Mouse (Mus musculus): ENCODE results near the gene Slc39a3.
"Not testable (repeated sequence)": the region's sequence is repeated elsewhere in the genome, so short reads cannot be mapped to it uniquely, and the experiment has no call there.

Gene Slc39a3

GRCm38 (mm10) chr10:81036988-81037580 lies at the start of gene Slc39a3:
Gene Slc39a3, minus strand, starts transcription at chr10:81037426.
- peak; percentile 96 for DNase-seq (ENCODE audit: low spot score)

GRCm38 (mm10) chr10:81087021-81087420 lies 49.8 kb upstream of the Slc39a3 start:
- no peak for DNase-seq (ENCODE audit: low spot score)

- peak; percentile 61 for DNase-seq (ENCODE audit: low spot score)
Measured at GRCm38 (mm10) chr10:81082168-81082960, 45.1 kb upstream of the Slc39a3 start.

GRCm38 (mm10) chr10:81080008-81080655 lies 42.9 kb upstream of the Slc39a3 start:
- no peak for DNase-seq (ENCODE audit: low spot score)

- DNase-seq (ENCODE audit: low spot score) = no peak
Measured at GRCm38 (mm10) chr10:81077916-81078315, 40.7 kb upstream of the Slc39a3 start.

GRCm38 (mm10) chr10:81076356-81076755 lies 39.1 kb upstream of the Slc39a3 start:
- DNase-seq (ENCODE audit: low spot score) = no peak

GRCm38 (mm10) chr10:81075734-81076133 lies 38.5 kb upstream of the Slc39a3 start:
- no peak for DNase-seq (ENCODE audit: low spot score)

GRCm38 (mm10) chr10:81073464-81073863 lies 36.2 kb upstream of the Slc39a3 start:
- DNase-seq (ENCODE audit: low spot score) = no peak

GRCm38 (mm10) chr10:81072290-81072689 lies 35.1 kb upstream of the Slc39a3 start:
- no peak for DNase-seq (ENCODE audit: low spot score)

GRCm38 (mm10) chr10:81069836-81070235 lies 32.6 kb upstream of the Slc39a3 start, which contains the start of gene Thop1:
Gene Thop1, plus strand, starts transcription at chr10:81070035.
- peak; percentile 94 for DNase-seq (ENCODE audit: low spot score)

GRCm38 (mm10) chr10:81068706-81069105 lies 31.5 kb upstream of the Slc39a3 start:
- DNase-seq (ENCODE audit: low spot score) = no peak

GRCm38 (mm10) chr10:81064519-81064918 lies 27.3 kb upstream of the Slc39a3 start:
- not testable (repeated sequence) for DNase-seq (ENCODE audit: low spot score)

GRCm38 (mm10) chr10:81062710-81063109 lies 25.5 kb upstream of the Slc39a3 start:
- no peak for DNase-seq (ENCODE audit: low spot score)

GRCm38 (mm10) chr10:81059603-81060543 lies 22.6 kb upstream of the Slc39a3 start, which contains the start of gene Sgta:
Gene Sgta, minus strand, starts transcription at chr10:81060181.
- DNase-seq (ENCODE audit: low spot score) = peak; percentile 98

GRCm38 (mm10) chr10:81058896-81059295 lies 21.7 kb upstream of the Slc39a3 start:
- no peak for DNase-seq (ENCODE audit: low spot score)

- DNase-seq (ENCODE audit: low spot score) = no peak
Measured at GRCm38 (mm10) chr10:81057406-81058130, 20.3 kb upstream of the Slc39a3 start.

GRCm38 (mm10) chr10:81055802-81056340 lies 18.6 kb upstream of the Slc39a3 start:
- not testable (repeated sequence) for DNase-seq (ENCODE audit: low spot score)

GRCm38 (mm10) chr10:81055169-81055568 lies 17.9 kb upstream of the Slc39a3 start:
- DNase-seq (ENCODE audit: low spot score) = no peak

GRCm38 (mm10) chr10:81052577-81052976 lies 15.4 kb upstream of the Slc39a3 start:
- DNase-seq (ENCODE audit: low spot score) = no peak

GRCm38 (mm10) chr10:81051133-81051532 lies 13.9 kb upstream of the Slc39a3 start:
- DNase-seq (ENCODE audit: low spot score) = no peak

GRCm38 (mm10) chr10:81050645-81051044 lies 13.4 kb upstream of the Slc39a3 start:
- no peak for DNase-seq (ENCODE audit: low spot score)
